Mouse (Mus musculus) G1E (cell line): Measurements from ENCODE around the gene Gm11992.

Source experiments
- CTCF ChIP-seq: IDR thresholded peaks from 2 replicates; pipeline ENCODE4 v1.5.1; 2012; ENCODE audit warnings: low read depth, low read length, inconsistent platforms, mixed read lengths
- GATA1 ChIP-seq: IDR thresholded peaks from 2 replicates; pipeline ENCODE4 v1.6.1; 2012; ENCODE audit warnings: borderline replicate concordance, low read length, inconsistent platforms, mixed read lengths
- POLR2AphosphoS5 ChIP-seq: IDR thresholded peaks from 2 replicates; pipeline ENCODE4 v1.6.1; 2012; ENCODE audit warnings: low read depth, low read length, inconsistent platforms; ENCODE audit not compliant: insufficient replicate concordance
- TAL1 ChIP-seq: conservative IDR thresholded peaks from 2 replicates; pipeline ENCODE4 v1.6.1; 2012; ENCODE audit warnings: low read depth, low read length, inconsistent platforms, mixed read lengths

- TF ChIP-seq POLR2AphosphoS5 = no peak
- TF ChIP-seq CTCF = no peak
- TF ChIP-seq TAL1 = no peak
- TF ChIP-seq GATA1 = no peak
Measured at GRCm38 (mm10) chr11:9060484-9060883, 12.1 kb downstream of the Gm11992 start.
